Mouse (Mus musculus): ENCODE measurements around the gene Zfp51. TPM values are rescaled to one million over a fixed set of nuclear protein-coding genes. Genes with fewer than 3 reads are reported as not detected.
A peak's percentile ranks its signal among the peaks of the same experiment; 100 is the strongest.
"Not testable (repeated sequence)": the region's sequence is repeated elsewhere in the genome, so short reads cannot be mapped to it uniquely, and the experiment has no call there.

Zfp51 gene
- polyA plus RNA-seq (2015; fragmentation: Nextera tagmentation; extraction: Ambion mirVana) = 15.4 and 17.0 TPM in 2 replicates

GRCm38 (mm10) chr17:21450138-21450704, at the start of gene Zfp51:
TSS of gene Zfp51 (plus strand) at chr17:21450374.
- Histone ChIP-seq H3K4me1 (peaks cover 4% of the 10 kb centered on the region; the same call in 1 of the 2 replicates), H3K4me3 (replicated peaks) (peak within 1 kb of the TSS; percentile 77), H3K9me3 (no peaks in the 10 kb centered on the region), H3K4me2 (peak within 1 kb of the TSS; percentile 55), H3K9ac (peak within 1 kb of the TSS; percentile 46), H3K27ac (peak within 1 kb of the TSS; percentile 98), H3K36me3 (no peaks in the 10 kb centered on the region), H3K27me3 (replicated peaks) (no peaks in the 10 kb centered on the region)
- WGBS = under 1% methylated on average over 26 of the region's 26 CpGs
- peak; percentile 100 for ATAC-seq (ENCODE audit: insufficient read depth, low FRiP score, low read depth)

GRCm38 (mm10) chr17:21422664-21423599, 27.2 kb upstream of the Zfp51 start, which contains the start of gene Zfp54:
TSS of gene Zfp54 (plus strand) at chr17:21423227.
- under 1% methylated on average over 22 of the region's 22 CpGs for WGBS
- no peaks in the 10 kb centered on the region for H3K4me1 ChIP-seq
- H3K4me2 ChIP-seq = peak within 1 kb of the TSS; percentile 89
- peak; percentile 100 for ATAC-seq (ENCODE audit: insufficient read depth, low FRiP score, low read depth)
- no peaks in the 10 kb centered on the region for H3K36me3 ChIP-seq
- no peaks in the 10 kb centered on the region for H3K9me3 ChIP-seq
- peak within 1 kb of the TSS; percentile 41 for H3K9ac ChIP-seq
- H3K27me3 ChIP-seq (replicated peaks) = no peaks in the 10 kb centered on the region
- peak within 1 kb of the TSS; percentile 88 for H3K27ac ChIP-seq
- H3K4me3 ChIP-seq (replicated peaks) = peak within 1 kb of the TSS; percentile 53

DNA sequence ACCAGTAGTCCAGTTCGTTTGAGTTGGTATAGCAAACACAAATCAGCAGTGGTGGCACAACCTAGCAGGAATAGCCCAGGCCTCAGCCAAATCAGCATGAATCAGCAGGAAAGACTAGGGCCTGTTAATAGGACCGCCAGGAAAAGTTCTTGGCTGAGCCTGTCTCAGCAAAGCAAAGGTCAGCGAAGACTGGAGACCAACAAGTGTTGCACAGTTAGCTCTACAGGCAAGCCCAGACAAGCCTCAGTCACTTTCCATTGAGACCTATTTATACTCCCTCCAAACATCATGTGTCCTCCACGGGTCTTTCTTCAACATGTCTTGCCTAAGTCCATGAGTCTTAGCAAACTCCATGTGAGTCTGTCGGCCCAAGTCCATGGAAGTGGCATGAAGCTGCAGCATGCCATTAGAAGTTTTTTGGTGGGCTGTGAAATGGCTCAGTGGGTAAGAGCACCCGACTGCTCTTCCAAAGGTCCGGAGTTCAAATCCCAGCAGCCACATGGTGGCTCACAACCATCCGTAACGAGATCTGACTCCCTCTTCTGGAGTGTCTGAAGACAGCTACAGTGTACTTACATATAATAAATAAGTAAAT, 11.3 kb upstream of the Zfp51 start:
- not testable (repeated sequence) for H3K4me2 ChIP-seq; H3K36me3 ChIP-seq; ATAC-seq (ENCODE audit: insufficient read depth, low FRiP score, low read depth); H3K4me3 ChIP-seq (replicated peaks); H3K4me1 ChIP-seq; H3K27me3 ChIP-seq (replicated peaks); H3K27ac ChIP-seq; H3K9ac ChIP-seq; H3K9me3 ChIP-seq
- 75% methylated on average over 9 of the region's 9 CpGs for WGBS

DNA sequence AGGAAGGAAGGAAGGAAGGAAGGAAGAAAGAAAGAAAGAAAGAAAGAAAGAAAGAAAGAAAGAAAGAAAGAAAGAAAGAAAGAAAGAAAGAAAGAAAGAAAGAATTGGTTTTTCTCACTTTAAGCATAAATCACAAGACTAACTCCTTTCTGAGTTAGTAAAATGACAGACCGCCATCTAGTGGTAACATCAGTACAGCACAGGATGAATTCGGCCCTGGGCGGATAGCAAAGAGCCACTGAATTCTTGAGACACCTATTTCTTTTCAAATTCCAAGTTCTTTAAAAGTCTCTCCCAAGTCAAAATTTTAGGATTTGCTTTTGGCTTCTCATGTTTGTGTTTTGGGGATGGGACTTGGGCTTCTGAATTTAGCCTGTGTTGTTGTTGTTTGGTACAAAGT, 505 bp upstream of the Zfp51 start:
- H3K36me3 ChIP-seq = no peaks in the 10 kb centered on the region
- H3K27me3 ChIP-seq (replicated peaks) = no peaks in the 10 kb centered on the region
- H3K4me1 ChIP-seq = peaks cover 4% of the 10 kb centered on the region; the same call in 1 of the 2 replicates
- H3K27ac ChIP-seq = peak overlapping the region; percentile 98
- H3K9me3 ChIP-seq = no peaks in the 10 kb centered on the region
- H3K4me2 ChIP-seq = peak overlapping the region; percentile 55
- 1% methylated on average over 3 of the region's 3 CpGs for WGBS
- H3K4me3 ChIP-seq (replicated peaks) = peak overlapping the region; percentile 77
- H3K9ac ChIP-seq = no peak overlapping the region
- peak; percentile 69; the same call in 1 of the 2 replicates for ATAC-seq (ENCODE audit: insufficient read depth, low FRiP score, low read depth)

GRCm38 (mm10) chr17:21463550-21463949, 13.4 kb downstream of the Zfp51 start:
- no peak overlapping the region for H3K4me3 ChIP-seq (replicated peaks)
- no peak for ATAC-seq (ENCODE audit: insufficient read depth, low FRiP score, low read depth)
- H3K4me2 ChIP-seq = no peak overlapping the region
- no peaks in the 10 kb centered on the region for H3K9me3 ChIP-seq
- H3K27me3 ChIP-seq (replicated peaks) = no peaks in the 10 kb centered on the region
- peaks cover 15% of the 10 kb centered on the region for H3K36me3 ChIP-seq
- no peak overlapping the region for H3K27ac ChIP-seq
- no peaks in the 10 kb centered on the region for H3K4me1 ChIP-seq
- 96% methylated on average over 5 of the region's 5 CpGs for WGBS
- no peak overlapping the region for H3K9ac ChIP-seq

DNA sequence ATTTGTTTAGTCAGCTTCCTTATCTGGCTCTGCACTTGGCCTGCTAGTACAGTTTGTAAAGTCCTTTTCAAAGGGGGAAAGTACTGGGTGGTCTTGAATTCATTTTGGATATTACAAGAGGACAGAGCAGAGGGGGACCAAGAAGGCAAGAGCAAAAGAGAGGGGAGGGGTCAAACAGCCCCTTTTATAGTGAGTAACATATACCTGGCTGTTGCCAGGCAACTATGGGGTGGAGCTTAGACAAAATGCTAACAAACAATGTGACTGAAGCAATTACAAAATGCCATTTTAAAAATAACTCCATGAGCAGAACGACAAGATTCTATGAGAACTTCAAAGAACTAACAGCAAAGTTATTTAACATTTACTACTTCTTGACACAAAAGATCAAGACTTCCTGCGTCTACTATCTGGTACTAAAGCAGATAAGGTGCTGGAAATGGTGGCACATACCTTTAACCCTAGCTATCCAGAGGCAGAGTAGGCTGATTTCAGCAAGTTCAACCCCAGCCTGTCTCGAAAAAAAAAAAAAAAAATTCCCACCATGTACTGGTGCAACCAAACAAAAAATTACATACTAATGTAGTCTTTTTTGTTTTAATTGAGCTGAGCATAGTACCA, 22.0 kb downstream of the Zfp51 start:
- H3K9me3 ChIP-seq = no peaks in the 10 kb centered on the region

DNA sequence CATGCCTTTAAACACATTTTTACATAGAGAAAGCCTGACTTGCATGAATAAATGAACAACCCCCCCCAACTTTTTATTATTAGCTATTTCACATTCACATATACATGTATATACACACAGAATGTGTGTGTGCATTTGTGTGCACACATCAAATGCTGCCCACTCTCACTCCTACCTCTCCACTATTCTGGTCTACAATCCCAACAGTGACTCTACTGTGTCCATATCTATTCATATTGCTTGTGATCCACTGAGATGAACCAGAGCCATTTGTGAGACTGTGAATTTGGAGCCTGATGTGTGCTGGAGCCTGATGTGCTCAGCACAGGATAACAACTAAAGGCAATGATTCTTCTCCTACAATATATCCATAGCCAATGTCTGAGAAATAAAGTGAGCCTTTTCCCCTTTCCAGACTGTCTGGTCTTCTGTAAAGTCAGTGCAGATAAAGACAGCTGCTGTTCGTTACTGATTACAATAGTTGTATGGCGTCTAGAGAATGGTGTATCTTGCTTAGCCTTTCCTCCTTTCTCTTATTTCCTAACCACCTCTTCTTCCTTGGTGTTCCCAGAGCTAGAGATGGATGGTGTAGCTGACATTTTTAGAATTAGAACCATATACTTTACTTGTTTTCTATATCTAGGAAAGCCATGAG, 22.6 kb downstream of the Zfp51 start:
- peaks cover 9% of the 10 kb centered on the region; the same call in 1 of the 2 replicates for H3K4me1 ChIP-seq
- peak overlapping the region; percentile 26; the same call in 1 of the 2 replicates for H3K27ac ChIP-seq
- peak; percentile 47; the same call in 1 of the 2 replicates for ATAC-seq (ENCODE audit: insufficient read depth, low FRiP score, low read depth)
- no peaks in the 10 kb centered on the region for H3K36me3 ChIP-seq
- WGBS = 40% methylated on average over 2 of the region's 2 CpGs
- no peak overlapping the region for H3K9ac ChIP-seq
- H3K4me2 ChIP-seq = peak overlapping the region; percentile 27
- H3K4me3 ChIP-seq (replicated peaks) = no peak overlapping the region
- no peaks in the 10 kb centered on the region for H3K27me3 ChIP-seq (replicated peaks)
- no peaks in the 10 kb centered on the region for H3K9me3 ChIP-seq

More for the DNA sequence above, 22.0 kb downstream of the Zfp51 start:
- no peak overlapping the region for H3K27ac ChIP-seq
- H3K36me3 ChIP-seq = no peaks in the 10 kb centered on the region
- H3K4me3 ChIP-seq (replicated peaks) = no peak overlapping the region
- no peak overlapping the region for H3K9ac ChIP-seq
- no peaks in the 10 kb centered on the region for H3K27me3 ChIP-seq (replicated peaks)
- WGBS = 48% methylated on average over 3 of the region's 3 CpGs
- no peak overlapping the region for H3K4me2 ChIP-seq
- no peak for ATAC-seq (ENCODE audit: insufficient read depth, low FRiP score, low read depth)
- peaks cover 9% of the 10 kb centered on the region; the same call in 1 of the 2 replicates for H3K4me1 ChIP-seq

DNA sequence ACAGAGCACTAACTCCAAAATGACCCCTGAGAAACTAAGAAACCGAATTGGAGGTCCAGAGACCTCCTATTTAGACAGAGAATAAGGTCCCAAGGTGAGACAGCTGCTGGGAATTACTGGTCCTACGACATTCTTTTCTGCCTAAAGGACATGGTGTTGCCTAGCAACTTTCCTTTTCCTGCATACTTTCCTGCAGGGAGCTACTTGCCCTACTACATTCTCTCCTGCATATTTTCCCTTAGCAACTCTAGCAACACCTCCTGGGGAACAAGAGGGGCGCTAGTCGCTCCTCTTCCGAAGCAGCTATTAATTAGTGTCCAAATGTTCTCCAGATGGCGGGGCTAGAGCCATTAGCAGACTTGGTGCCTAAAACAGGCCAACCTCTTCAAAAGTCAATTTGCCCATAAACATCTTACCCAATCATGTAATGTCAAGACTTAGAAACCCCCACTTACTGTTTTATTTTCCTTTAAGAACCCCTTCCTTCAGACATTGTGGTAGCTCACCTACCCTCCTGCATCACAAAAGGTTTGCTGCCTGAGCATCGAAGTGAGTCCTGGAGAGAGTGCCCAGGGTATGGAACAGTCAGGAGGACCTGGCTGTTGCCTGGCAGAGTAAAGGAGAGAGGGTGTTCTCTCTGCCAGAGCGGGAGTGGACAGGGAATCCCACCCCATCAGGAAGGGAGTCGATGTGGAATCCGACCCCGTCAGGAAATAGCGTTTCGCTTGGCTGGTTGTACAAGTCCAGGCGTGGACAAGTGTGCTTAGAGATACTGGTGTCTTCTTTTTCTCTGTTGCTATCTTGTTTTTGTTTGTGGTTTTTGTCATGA, 23.4 kb downstream of the Zfp51 start:
- 23% methylated on average over 14 of the region's 14 CpGs for WGBS
- peak overlapping the region; percentile 26; the same call in 1 of the 2 replicates for H3K27ac ChIP-seq
- H3K36me3 ChIP-seq = no peaks in the 10 kb centered on the region
- H3K27me3 ChIP-seq (replicated peaks) = no peaks in the 10 kb centered on the region
- peak; percentile 84 for ATAC-seq (ENCODE audit: insufficient read depth, low FRiP score, low read depth)
- no peak overlapping the region for H3K4me3 ChIP-seq (replicated peaks)
- H3K9ac ChIP-seq = no peak overlapping the region
- H3K4me2 ChIP-seq = peak overlapping the region; percentile 27
- no peaks in the 10 kb centered on the region for H3K9me3 ChIP-seq
- H3K4me1 ChIP-seq = peaks cover 9% of the 10 kb centered on the region; the same call in 1 of the 2 replicates

- not testable (repeated sequence) for H3K4me1 ChIP-seq; H3K36me3 ChIP-seq; H3K27ac ChIP-seq; ATAC-seq (ENCODE audit: insufficient read depth, low FRiP score, low read depth); H3K27me3 ChIP-seq (replicated peaks); H3K9me3 ChIP-seq; H3K4me3 ChIP-seq (replicated peaks); H3K9ac ChIP-seq
- 4% methylated on average over 10 of the region's 10 CpGs for WGBS
- peak overlapping the region; percentile 40; the same call in 1 of the 2 replicates for H3K4me2 ChIP-seq
Observed at GRCm38 (mm10) chr17:21474729-21475128, 24.6 kb downstream of the Zfp51 start.

- not testable (repeated sequence) for H3K9ac ChIP-seq; H3K4me3 ChIP-seq (replicated peaks); H3K4me2 ChIP-seq; H3K36me3 ChIP-seq; H3K27ac ChIP-seq; H3K4me1 ChIP-seq; H3K9me3 ChIP-seq; H3K27me3 ChIP-seq (replicated peaks); ATAC-seq (ENCODE audit: insufficient read depth, low FRiP score, low read depth)
- 55% methylated on average over 1 of the region's 1 CpGs for WGBS
Observed at GRCm38 (mm10) chr17:21475290-21475689, 25.1 kb downstream of the Zfp51 start.
